Mouse (Mus musculus) MEL (cell line): Measurements from ENCODE around the gene Cplx2. TPM values are rescaled to one million over a fixed set of nuclear protein-coding genes. Genes with fewer than 3 reads are reported as not detected.

ENCODE experiments used
- DNase-seq: peaks from one replicate; pipeline ENCODE4 v3.0.0; 2011; ENCODE audit warnings: low read depth, low spot score
- H3K27ac ChIP-seq: 2 replicates; pipeline ENCODE4 v1.5.1; 2012; ENCODE audit warnings: low read depth, mild to moderate bottlenecking, control low read depth, low read length, moderate library complexity; ENCODE audit not compliant: control insufficient read depth
- H3K27me3 ChIP-seq, 2 experiments: fragments of 150-350 bp in 1 of 2; sonication (generic) in 1 of 2; 2 replicates each; pipeline ENCODE4 v1.6.1; 2012; ENCODE audit warnings: low read length in 2 of 2, mild to moderate bottlenecking in 2 of 2, improper control_type of control experiment in 1 of 2, moderate library complexity in 1 of 2; ENCODE audit not compliant: insufficient read depth in 2 of 2, control insufficient read depth in 1 of 2
- H3K36me3 ChIP-seq, 2 experiments: 2 replicates each; pipeline ENCODE4 v1.6.1; 2012 to 2014; ENCODE audit warnings: low read length in 2 of 2, improper control_type of control experiment in 1 of 2, inconsistent platforms in 1 of 2, mild to moderate bottlenecking in 1 of 2; ENCODE audit not compliant: insufficient read depth in 2 of 2, control insufficient read depth in 1 of 2
- H3K4me1 ChIP-seq, 2 experiments: fragments of 150-350 bp in 1 of 2; sonication (generic) in 1 of 2; 2 replicates each; pipeline ENCODE4 v1.6.1; 2012; ENCODE audit warnings: low read length in 2 of 2, improper control_type of control experiment in 1 of 2, mild to moderate bottlenecking in 1 of 2; ENCODE audit not compliant: insufficient read depth in 2 of 2, control insufficient read depth in 1 of 2
- H3K4me3 ChIP-seq, 2 experiments: fragments of 150-350 bp in 1 of 2; sonication (generic) in 1 of 2; 2 replicates each; pipeline ENCODE4 v1.5.1; 2012; ENCODE audit warnings: low read depth in 2 of 2, low read length in 2 of 2, mild to moderate bottlenecking in 2 of 2, moderate library complexity in 2 of 2, control low read depth in 1 of 2, improper control_type of control experiment in 1 of 2; ENCODE audit not compliant: control insufficient read depth in 1 of 2, insufficient read depth in 1 of 2
- H3K79me2 ChIP-seq: 2 replicates; pipeline ENCODE4 v1.6.1; 2012; ENCODE audit warnings: mild to moderate bottlenecking, low read length, moderate library complexity; ENCODE audit not compliant: control insufficient read depth, poor library complexity, insufficient read depth
- H3K9ac ChIP-seq: 2 replicates; pipeline ENCODE4 v1.6.1; 2012; ENCODE audit warnings: low read depth, mild to moderate bottlenecking, control low read depth, low read length, moderate library complexity; ENCODE audit not compliant: control insufficient read depth, poor library complexity, severe bottlenecking
- H3K9me3 ChIP-seq: fragments of 150-350 bp; sonication (generic); replicated peaks from 2 replicates; pipeline ENCODE4 v1.6.1; 2012; ENCODE audit warnings: mild to moderate bottlenecking, low read length, improper control_type of control experiment, moderate library complexity; ENCODE audit not compliant: insufficient read depth
- CHD2 ChIP-seq: IDR thresholded peaks from 2 replicates; pipeline ENCODE4 v1.6.1; 2011; ENCODE audit warnings: low read length, improper control_type of control experiment
- EP300 ChIP-seq, 2 experiments: IDR thresholded peaks; 2 replicates each; pipeline ENCODE4 v1.6.1; 2011; ENCODE audit warnings: improper control_type of control experiment in 2 of 2, low read length in 2 of 2, low read depth in 1 of 2, mild to moderate bottlenecking in 1 of 2
- ETS1 ChIP-seq: IDR thresholded peaks from 2 replicates; pipeline ENCODE4 v1.6.1; 2012; ENCODE audit warnings: low read depth, mild to moderate bottlenecking, inconsistent platforms, low read length, improper control_type of control experiment, moderate library complexity
- GATA1 ChIP-seq: IDR thresholded peaks from 2 replicates; pipeline ENCODE4 v1.6.1; 2011; ENCODE audit warnings: low read depth, low read length, improper control_type of control experiment
- KAT2A ChIP-seq: conservative IDR thresholded peaks from 2 replicates; pipeline ENCODE4 v1.6.1; 2012; ENCODE audit warnings: low read depth, low read length, improper control_type of control experiment, inconsistent platforms
- MAFK ChIP-seq: IDR thresholded peaks from 2 replicates; pipeline ENCODE4 v1.6.1; 2011; ENCODE audit warnings: low read depth, mild to moderate bottlenecking, low read length, improper control_type of control experiment, borderline replicate concordance
- MAX ChIP-seq: IDR thresholded peaks from 2 replicates; pipeline ENCODE4 v1.6.1; 2011; ENCODE audit warnings: low read length, improper control_type of control experiment
- MEF2A ChIP-seq: IDR thresholded peaks from 2 replicates; pipeline ENCODE4 v1.6.1; 2014; ENCODE audit warnings: low read depth, mild to moderate bottlenecking, inconsistent platforms, low read length, improper control_type of control experiment; ENCODE audit not compliant: poor library complexity, insufficient replicate concordance, severe bottlenecking; ENCODE audit errors: extremely low read depth
- MYB ChIP-seq: IDR thresholded peaks from 2 replicates; pipeline ENCODE4 v1.6.1; 2011; ENCODE audit warnings: mild to moderate bottlenecking, low read depth, low read length, improper control_type of control experiment
- MYC ChIP-seq: IDR thresholded peaks from 2 replicates; pipeline ENCODE4 v1.6.1; 2011; ENCODE audit warnings: low read depth, mild to moderate bottlenecking, low read length, improper control_type of control experiment, moderate library complexity
- NRF1 ChIP-seq: IDR thresholded peaks from 2 replicates; pipeline ENCODE4 v1.6.1; 2014; ENCODE audit warnings: low read depth, mild to moderate bottlenecking, inconsistent platforms, low read length, improper control_type of control experiment, moderate library complexity; ENCODE audit not compliant: poor library complexity, insufficient read depth, severe bottlenecking
- POLR2A ChIP-seq, 2 experiments: IDR thresholded peaks; 2 replicates each; pipeline ENCODE4 v1.6.1; 2011 to 2012; ENCODE audit warnings: low read length in 2 of 2, mild to moderate bottlenecking in 2 of 2, control low read depth in 1 of 2, improper control_type of control experiment in 1 of 2, low read depth in 1 of 2, moderate library complexity in 1 of 2; ENCODE audit not compliant: control insufficient read depth in 1 of 2, insufficient read depth in 1 of 2, poor library complexity in 1 of 2
- POLR2AphosphoS2 ChIP-seq: IDR thresholded peaks from 2 replicates; pipeline ENCODE4 v1.6.1; 2011; ENCODE audit warnings: low read length, improper control_type of control experiment
- RCOR1 ChIP-seq: IDR thresholded peaks from 2 replicates; pipeline ENCODE4 v1.6.1; 2012; ENCODE audit warnings: low read depth, mild to moderate bottlenecking, inconsistent platforms, low read length, improper control_type of control experiment
- SIN3A ChIP-seq: IDR thresholded peaks from 2 replicates; pipeline ENCODE4 v1.6.1; 2012; ENCODE audit warnings: low read length, improper control_type of control experiment, inconsistent platforms
- SMC3 ChIP-seq: IDR thresholded peaks from 2 replicates; pipeline ENCODE4 v1.6.1; 2011; ENCODE audit warnings: low read depth, low read length, improper control_type of control experiment
- TCF12 ChIP-seq: IDR thresholded peaks from 2 replicates; pipeline ENCODE4 v1.6.1; 2014; ENCODE audit warnings: low read depth, mild to moderate bottlenecking, inconsistent platforms, low read length, improper control_type of control experiment, moderate library complexity
- USF2 ChIP-seq, 2 experiments: IDR thresholded peaks; 2 replicates each; pipeline ENCODE4 v1.6.1; 2011 to 2012; ENCODE audit warnings: improper control_type of control experiment in 2 of 2, low read length in 2 of 2, borderline replicate concordance in 1 of 2, inconsistent platforms in 1 of 2, low read depth in 1 of 2, mild to moderate bottlenecking in 1 of 2; ENCODE audit not compliant: insufficient read depth in 1 of 2
- ZC3H11A ChIP-seq: IDR thresholded peaks from 2 replicates; pipeline ENCODE4 v1.6.1; 2012; ENCODE audit warnings: low read depth, mild to moderate bottlenecking, inconsistent platforms, low read length, improper control_type of control experiment
- ZMIZ1 ChIP-seq: IDR thresholded peaks from 2 replicates; pipeline ENCODE4 v1.6.1; 2012; ENCODE audit warnings: low read depth, mild to moderate bottlenecking, inconsistent platforms, low read length, improper control_type of control experiment, moderate library complexity
- polyA plus RNA-seq, 2 experiments: library from polyadenylated mRNA; stranded (reverse) in 1 of 2; unstranded in 1 of 2; fragments of >175 nt in 1 of 2; fragments of >200 nt in 1 of 2; gene quantifications; 2 replicates each; pipeline versions ENCODE4 v1.2.1 to v1.2.4; 2012; ENCODE audit warnings: low replicate concordance in 2 of 2, low read depth in 1 of 2; ENCODE audit not compliant: insufficient read length in 2 of 2, insufficient read depth in 1 of 2, missing spikeins in 1 of 2
- total RNA-seq: library from RNA; depleted of rRNA; stranded (reverse); fragments of 300-350 nt; gene quantifications from 2 replicates; pipeline ENCODE4 v1.2.3, GENCODE M21; 2012

Gene Cplx2
- total and polyA plus RNA-seq, 3 experiments = 1.8 to 4.7 TPM; not detected in 1

- no peak overlapping the region for H3K4me3 ChIP-seq
- peaks cover 0 to 5% of the 10 kb centered on the region in 2 experiments; a peak in 1 of 4 replicates for H3K36me3 ChIP-seq
- H3K79me2 ChIP-seq = no peaks in the 10 kb centered on the region
- H3K27ac ChIP-seq = no peak overlapping the region
- no peaks in the 10 kb centered on the region for H3K9me3 ChIP-seq
- H3K9ac ChIP-seq = no peak overlapping the region
- H3K4me1 ChIP-seq = peaks cover 0 to 16% of the 10 kb centered on the region in 2 experiments; a peak in 3 of 4 replicates
- H3K27me3 ChIP-seq = no peaks in the 10 kb centered on the region
- no peak for TF ChIP-seq SMC3
- no peak for TF ChIP-seq CHD2
- TF ChIP-seq KAT2A = no peak
- TF ChIP-seq TCF12 = no peak
- no peak for TF ChIP-seq GATA1
- TF ChIP-seq MEF2A = no peak
- no peak for TF ChIP-seq NRF1
- no peak for TF ChIP-seq MAX
- no peak for TF ChIP-seq ZMIZ1
- TF ChIP-seq POLR2AphosphoS2 = no peak
- no peak for TF ChIP-seq SIN3A
- no peak for TF ChIP-seq POLR2A (IDR thresholded peaks at IDR 0.05; ENCODE audit: control insufficient read depth in 1 of 2, insufficient read depth in 1 of 2, low read depth in 1 of 2, low read length in 2 of 2, poor library complexity in 1 of 2)
- TF ChIP-seq MAFK = no peak
- no peak for TF ChIP-seq ETS1
- TF ChIP-seq EP300 (IDR thresholded peaks at IDR 0.05; ENCODE audit: low read depth in 1 of 2, low read length in 2 of 2) = no peak
- no peak for TF ChIP-seq MYC
- DNase-seq = no peak
Observed at GRCm38 (mm10) chr13:54403224-54404070, 32.3 kb downstream of the Cplx2 start.

- Histone ChIP-seq H3K9me3 (no peaks in the 10 kb centered on the region), H3K27ac (no peak overlapping the region), H3K79me2 (no peaks in the 10 kb centered on the region), H3K27me3 (no peaks in the 10 kb centered on the region), H3K36me3 (peaks cover 0 to 5% of the 10 kb centered on the region in 2 experiments; a peak in 1 of 4 replicates), H3K9ac (no peak overlapping the region), H3K4me3 (no peak overlapping the region), H3K4me1 (peaks cover 0 to 16% of the 10 kb centered on the region in 2 experiments; a peak in 3 of 4 replicates)
- TF ChIP-seq RCOR1 (no peak), MAFK (no peak), POLR2A (IDR thresholded peaks at IDR 0.05; ENCODE audit: control insufficient read depth in 1 of 2, insufficient read depth in 1 of 2, low read depth in 1 of 2, low read length in 2 of 2, poor library complexity in 1 of 2) (no peak), ZC3H11A (no peak), KAT2A (no peak), USF2 (IDR thresholded peaks at IDR 0.05; ENCODE audit: borderline replicate concordance in 1 of 2, insufficient read depth in 1 of 2, low read depth in 1 of 2, low read length in 2 of 2) (no peak), MYB (no peak), EP300 (IDR thresholded peaks at IDR 0.05; ENCODE audit: low read depth in 1 of 2, low read length in 2 of 2) (no peak)
- DNase-seq = no peak
Observed at GRCm38 (mm10) chr13:54404205-54404604, 33.1 kb downstream of the Cplx2 start.
